Mouse (Mus musculus): ENCODE measurements at regions not wholly inside any gene's neighbourhood (a gene's known extent, or its start where the extent isn't known, plus 50 kb on each side); places are given as distances from the start of the nearest gene placed in this dataset.

- TF ChIP-seq CTCF (conservative IDR thresholded peaks at IDR 0.05; ENCODE audit: insufficient read depth, insufficient read length, low read depth, low read length) (no peak), POLR2A (IDR thresholded peaks at IDR 0.05; ENCODE audit: low read depth, low read length) (no peak)
Measured at GRCm38 (mm10) chr8:126789076-126789475, 156.6 kb downstream of the Tomm20 start.

Measured in kidney, adult 2 months (tissue).